ENCODE assay signal across 8 mouse cellular contexts in the genomic region with DNA sequence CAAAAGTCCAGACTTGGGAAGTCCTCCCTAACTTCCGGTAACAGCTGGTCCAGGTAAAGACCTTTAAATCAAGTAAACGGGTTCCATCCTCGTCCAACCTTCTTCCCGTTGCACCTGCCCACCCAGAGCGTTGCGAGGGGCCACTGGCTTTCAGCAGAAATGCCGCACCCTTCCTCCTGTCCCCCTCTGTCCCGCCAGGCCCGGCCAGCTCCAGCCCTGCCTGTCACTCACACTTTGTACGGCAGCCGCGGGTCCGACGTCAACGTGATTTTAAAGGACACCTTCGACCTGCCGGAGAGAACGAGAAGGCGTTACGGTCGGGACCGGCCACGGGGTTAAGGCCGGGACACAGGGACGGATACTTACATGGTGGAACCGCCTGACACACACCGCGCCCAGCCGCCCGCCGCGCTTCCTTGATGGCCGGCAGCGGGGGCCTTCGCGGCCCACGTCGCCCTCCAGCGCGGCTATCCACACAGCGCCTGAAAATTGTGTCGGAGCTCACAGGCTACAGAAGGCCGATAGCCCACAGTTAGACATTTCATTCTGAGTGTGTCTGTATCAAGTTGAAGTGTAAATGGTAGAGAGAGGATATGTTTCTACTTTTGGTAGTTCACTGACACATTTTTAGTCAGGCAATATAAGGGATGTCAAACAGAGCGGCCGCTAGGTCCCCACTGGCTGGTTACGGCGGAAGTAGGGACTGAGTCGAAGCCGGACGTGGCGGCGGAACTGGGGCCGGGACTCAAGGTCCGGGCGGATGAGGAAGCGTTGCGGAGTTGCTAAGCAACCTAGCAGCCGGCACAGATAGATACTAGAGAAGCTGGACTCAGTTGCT. TPM values are rescaled to one million over a fixed set of nuclear protein-coding genes. Genes with fewer than 3 reads are reported as not detected.
DNase-seq lines count a peak whose midpoint lies in the region; ATAC-seq and TF ChIP-seq lines count a peak whose summit lies in the region.

Ufm1 (minus strand) TSS at position 448 of the 838 bp plus-strand sequence.

- WGBS in cerebellum, adult 2 months: under 1% methylated on average over 58 of the region's 58 CpGs
- WGBS in forebrain, postnatal 0 days: under 1% methylated on average over 58 of the region's 58 CpGs
- under 1% methylated on average over 58 of the region's 58 CpGs for WGBS in lung, embryonic 15.5 days

- H3K4me2 ChIP-seq in forebrain, postnatal 0 days (ENCODE audit: low read depth): peak within 1 kb of the TSS; percentile 69
- H3K4me2 ChIP-seq in lung, embryonic 15.5 days: peak within 1 kb of the TSS; percentile 72

- peak; percentile 99 for ATAC-seq in forebrain, postnatal 0 days
- ATAC-seq in lung, embryonic 15.5 days (ENCODE audit: borderline replicate concordance, extremely low read depth, low FRiP score, low TSS enrichment): peak; percentile 99

- peak within 1 kb of the TSS; percentile 76 for H3K27ac ChIP-seq in MEL (ENCODE audit: control insufficient read depth, low read depth, low read length)
- H3K27ac ChIP-seq in cerebellum, adult 2 months (ENCODE audit: insufficient read depth, low read length): peak within 1 kb of the TSS; percentile 41; the same call in 1 of the 2 replicates
- peak within 1 kb of the TSS; percentile 66; the same call in 1 of the 2 replicates for H3K27ac ChIP-seq in forebrain, postnatal 0 days (ENCODE audit: low read depth, low read length)
- no peak within 1 kb of the TSS for H3K27ac ChIP-seq in lung, embryonic 15.5 days

- H3K79me2 ChIP-seq in MEL (ENCODE audit: control insufficient read depth, insufficient read depth, low read length, poor library complexity): peaks cover 11% of the 10 kb centered on the region

- no peak for TF ChIP-seq RAD21 in MEL (IDR thresholded peaks at IDR 0.05; ENCODE audit: low read depth, low read length)

- peak in 1 of 2 experiments; percentile 48; a peak in 1 of 4 replicates for TF ChIP-seq POLR2A in MEL (IDR thresholded peaks at IDR 0.05; ENCODE audit: control insufficient read depth in 1 of 2, insufficient read depth in 1 of 2, low read depth in 1 of 2, low read length in 2 of 2, poor library complexity in 1 of 2)
- peak; percentile 26; the same call in 1 of the 2 replicates for TF ChIP-seq POLR2A in cerebellum, adult 2 months (IDR thresholded peaks at IDR 0.05; ENCODE audit: borderline replicate concordance, insufficient read depth, low read length)

- peaks cover 4 to 11% of the 10 kb centered on the region in 2 experiments for H3K36me3 ChIP-seq in MEL (ENCODE audit: control insufficient read depth in 1 of 2, insufficient read depth in 2 of 2, low read length in 2 of 2)
- peaks cover 22% of the 10 kb centered on the region for H3K36me3 ChIP-seq in forebrain, postnatal 0 days (ENCODE audit: insufficient read depth)
- H3K36me3 ChIP-seq in lung, embryonic 15.5 days: peaks cover 31% of the 10 kb centered on the region

- H3K4me1 ChIP-seq in MEL (ENCODE audit: control insufficient read depth in 1 of 2, insufficient read depth in 2 of 2, low read length in 2 of 2): no peaks in the 10 kb centered on the region; a peak in 1 of 4 replicates
- peaks cover 5% of the 10 kb centered on the region for H3K4me1 ChIP-seq in cerebellum, adult 2 months (ENCODE audit: control insufficient read depth, insufficient read depth, low read length)
- 0 out of 2 replicates have a peak, but pooled peaks cover 7% of the 10 kb centered on the region for H3K4me1 ChIP-seq in forebrain, postnatal 0 days (ENCODE audit: insufficient read depth)
- H3K4me1 ChIP-seq in lung, embryonic 15.5 days: peaks cover 10% of the 10 kb centered on the region

- no peaks in the 10 kb centered on the region for H3K9me3 ChIP-seq in MEL (replicated peaks; ENCODE audit: insufficient read depth, low read length)
- H3K9me3 ChIP-seq in forebrain, postnatal 0 days (ENCODE audit: low read length): no peaks in the 10 kb centered on the region
- H3K9me3 ChIP-seq in lung, embryonic 15.5 days: no peaks in the 10 kb centered on the region

- no peak for TF ChIP-seq CTCF in MEL (IDR thresholded peaks at IDR 0.05 in 2 of 3, conservative IDR thresholded peaks at IDR 0.05 in 1 of 3; ENCODE audit: control insufficient read depth in 1 of 3, insufficient read depth in 1 of 3, low read depth in 2 of 3, low read length in 3 of 3, poor library complexity in 1 of 3, severe bottlenecking in 1 of 3)
- no peak for TF ChIP-seq CTCF in cerebellum, adult 2 months (IDR thresholded peaks at IDR 0.05; ENCODE audit: borderline replicate concordance, insufficient read depth, low read depth, low read length)
- no peak for TF ChIP-seq CTCF in forebrain, postnatal 0 days (IDR thresholded peaks at IDR 0.05; ENCODE audit: low read depth)

- TF ChIP-seq EP300 in MEL (IDR thresholded peaks at IDR 0.05; ENCODE audit: low read depth in 1 of 2, low read length in 2 of 2): no peak

- peak within 1 kb of the TSS; percentile 85 for H3K9ac ChIP-seq in MEL (ENCODE audit: control insufficient read depth, low read depth, low read length, poor library complexity, severe bottlenecking)
- peak within 1 kb of the TSS; percentile 70 for H3K9ac ChIP-seq in forebrain, postnatal 0 days
- peak within 1 kb of the TSS; percentile 83 for H3K9ac ChIP-seq in lung, embryonic 15.5 days

- no peaks in the 10 kb centered on the region for H3K27me3 ChIP-seq in MEL (ENCODE audit: control insufficient read depth in 1 of 2, insufficient read depth in 2 of 2, low read length in 2 of 2)
- no peaks in the 10 kb centered on the region for H3K27me3 ChIP-seq in cerebellum, adult 2 months (ENCODE audit: control insufficient read depth, insufficient read depth, low read length)
- no peaks in the 10 kb centered on the region for H3K27me3 ChIP-seq in forebrain, postnatal 0 days (ENCODE audit: insufficient read depth, low read length)
- H3K27me3 ChIP-seq in lung, embryonic 15.5 days: no peaks in the 10 kb centered on the region

- DNase-seq in MEL (ENCODE audit: low read depth, low spot score): peak; percentile 97
- peak; percentile 91 to 95 for DNase-seq in cerebellum, adult 2 months
- peak; percentile 96 for DNase-seq in forebrain, postnatal 0 days
- peak; percentile 93 for DNase-seq in heart, postnatal 4 days
- DNase-seq in layer of hippocampus, adult 8-10 months (ENCODE audit: low spot score in 2 of 2): peak; percentile 92
- DNase-seq in ovary, adult 18-20 months (ENCODE audit: low spot score): peak; percentile 91
- peak; percentile 87 for DNase-seq in thymus, postnatal 0 days (ENCODE audit: low spot score)

- peak within 1 kb of the TSS; percentile 70 to 93 for H3K4me3 ChIP-seq in MEL (ENCODE audit: control insufficient read depth in 1 of 2, insufficient read depth in 1 of 2, low read depth in 2 of 2, low read length in 2 of 2)
- peak within 1 kb of the TSS; percentile 95 for H3K4me3 ChIP-seq in cerebellum, adult 2 months (replicated peaks; ENCODE audit: insufficient read depth, low read depth, low read length)
- H3K4me3 ChIP-seq in forebrain, postnatal 0 days (ENCODE audit: low read depth, low read length): peak within 1 kb of the TSS; percentile 83
- peak within 1 kb of the TSS; percentile 96 for H3K4me3 ChIP-seq in lung, embryonic 15.5 days

TF ChIP-seq in MEL, 35 proteins besides CTCF, POLR2A, EP300 and RAD21:
- TF ChIP-seq HCFC1 (IDR thresholded peaks at IDR 0.05; ENCODE audit: low read depth, low read length) (peak; percentile 93), NELFE (IDR thresholded peaks at IDR 0.05; ENCODE audit: low read depth, low read length) (peak; percentile 29), NRF1 (IDR thresholded peaks at IDR 0.05; ENCODE audit: insufficient read depth, low read depth, low read length, poor library complexity, severe bottlenecking) (no peak), TCF12 (IDR thresholded peaks at IDR 0.05; ENCODE audit: low read depth, low read length) (no peak), ELF1 (IDR thresholded peaks at IDR 0.05; ENCODE audit: low read depth, low read length) (peak; percentile 92), KAT2A (conservative IDR thresholded peaks at IDR 0.05; ENCODE audit: low read depth, low read length) (peak; percentile 77; the same call in 1 of the 2 replicates), TBP (IDR thresholded peaks at IDR 0.05; ENCODE audit: low read depth, low read length) (0 out of 2 replicates have a peak, but pooled peaks have one; percentile 53), MYC (IDR thresholded peaks at IDR 0.05; ENCODE audit: low read depth, low read length) (0 out of 2 replicates have a peak, but pooled peaks have one; percentile 10), SIN3A (IDR thresholded peaks at IDR 0.05; ENCODE audit: low read length) (peak; percentile 92), ETS1 (IDR thresholded peaks at IDR 0.05; ENCODE audit: low read depth, low read length) (no peak), MAZ (IDR thresholded peaks at IDR 0.05; ENCODE audit: low read depth, low read length) (no peak), POLR2AphosphoS5 (IDR thresholded peaks at IDR 0.05; ENCODE audit: borderline replicate concordance, low read depth, low read length) (no peak), E2F4 (IDR thresholded peaks at IDR 0.05; ENCODE audit: borderline replicate concordance, low read depth, low read length) (no peak), USF2 (IDR thresholded peaks at IDR 0.05; ENCODE audit: borderline replicate concordance in 1 of 2, insufficient read depth in 1 of 2, low read depth in 1 of 2, low read length in 2 of 2) (no peak), TAL1 (IDR thresholded peaks at IDR 0.05; ENCODE audit: low read length) (peak; percentile 24; the same call in 1 of the 2 replicates), CHD1 (IDR thresholded peaks at IDR 0.05; ENCODE audit: low read depth, low read length) (no peak), MXI1 (IDR thresholded peaks at IDR 0.05; ENCODE audit: low read depth, low read length) (peak; percentile 72; the same call in 1 of the 2 replicates), SMC3 (IDR thresholded peaks at IDR 0.05; ENCODE audit: low read depth, low read length) (no peak), MAX (IDR thresholded peaks at IDR 0.05; ENCODE audit: low read length) (peak; percentile 100)

RNA-seq across cellular contexts. Expression of gene Ufm1, which starts in this region (rescaled TPM):
- total RNA-seq in MEL (2012; rRNA removed): 63.0 and 77.5 TPM in 2 replicates
- polyA plus RNA-seq in MEL (2012; ENCODE audit: insufficient read depth in 1 of 2, insufficient read length in 2 of 2, low read depth in 1 of 2, low replicate concordance in 2 of 2, missing spikeins in 1 of 2): 10 to 100 TPM in 1 of 2 experiments, not detected in 1; 79.7 TPM
- polyA plus RNA-seq in cerebellum, adult 2 months (2012; rRNA removed): 44.4 and 50.2 TPM in 2 replicates
- 41.2 and 42.7 TPM in 2 replicates for total RNA-seq in forebrain, postnatal 0 days (2014; rRNA removed)
- polyA plus RNA-seq in forebrain, postnatal 0 days (2015; fragmentation: Nextera tagmentation; extraction: Ambion mirVana): 108 and 117 TPM in 2 replicates
- total RNA-seq in heart, postnatal 4 days (2021): 10 to 100 TPM; 57.4 to 68.3 TPM
- total RNA-seq in layer of hippocampus, adult 8-10 months (2022): 10 to 100 TPM; 74.8 to 85.2 (median 84.4) TPM
- 97.4 and 110 TPM in 2 replicates for polyA plus RNA-seq in lung, embryonic 15.5 days (2015; fragmentation: Nextera tagmentation; extraction: Ambion mirVana)
- polyA plus RNA-seq in thymus, postnatal 0 days (2015; fragmentation: Nextera tagmentation; extraction: Ambion mirVana): 146 and 148 TPM in 2 replicates
